8 mouse cellular contexts compared by ENCODE assay signal in the genomic region with DNA sequence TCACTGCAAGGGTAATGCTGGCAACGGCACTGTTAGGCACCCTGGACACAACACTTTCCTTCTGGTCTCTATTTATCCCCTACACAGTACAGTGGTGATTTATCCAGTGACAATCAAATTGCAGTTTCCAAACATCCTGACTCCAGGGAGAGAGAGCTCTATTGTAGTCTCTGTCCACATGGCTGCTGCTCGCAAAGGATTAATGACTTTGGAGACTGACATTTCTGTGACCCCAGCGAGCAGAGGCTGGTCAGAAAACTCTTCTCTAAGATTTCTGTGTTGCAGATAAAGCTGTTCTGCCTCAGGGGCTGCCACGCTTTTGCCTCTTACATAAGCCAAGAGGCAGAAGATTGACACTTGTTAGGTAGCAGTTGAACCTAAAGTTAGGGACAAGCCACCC.
DNase-seq lines count a peak whose midpoint lies in the region; TF ChIP-seq lines count a peak whose summit lies in the region.

No protein-coding gene starts in this region.

- TF ChIP-seq POLR2A in brain, embryonic 14.5 days (IDR thresholded peaks at IDR 0.05; ENCODE audit: borderline replicate concordance, extremely low read depth, insufficient read depth, insufficient read length, poor library complexity, severe bottlenecking) = no peak
- TF ChIP-seq POLR2A in lung, adult 2 months (IDR thresholded peaks at IDR 0.05; ENCODE audit: borderline replicate concordance, extremely low read depth, low read depth, low read length) = no peak

- no peak overlapping the region for H3K4me3 ChIP-seq in heart, embryonic 10.5 days
- H3K4me3 ChIP-seq in lung, adult 2 months (replicated peaks; ENCODE audit: extremely low read depth, low read depth, low read length) = no peak overlapping the region

- peak overlapping the region; percentile 69 for H3K27ac ChIP-seq in heart, embryonic 10.5 days

- no peaks in the 10 kb centered on the region for H3K27me3 ChIP-seq in heart, embryonic 10.5 days (ENCODE audit: insufficient read depth, poor library complexity, severe bottlenecking)

- DNase-seq in heart, embryonic 10.5 days (ENCODE audit: low spot score) = peak; percentile 46
- no peak for DNase-seq in heart, adult 18-20 months
- peak; percentile 26 for DNase-seq in brain, embryonic 14.5 days (ENCODE audit: low read depth)
- peak; percentile 5 for DNase-seq in lung, adult 2 months
- peak; percentile 55 for DNase-seq in neural tube, embryonic 10.5 days (ENCODE audit: extremely low spot score, low spot score)
- DNase-seq in layer of hippocampus, adult 9-10 months (ENCODE audit: low spot score) = no peak
- no peak for DNase-seq in ovary, postnatal 36 days (ENCODE audit: low spot score)
- DNase-seq in heart, postnatal 25 days (ENCODE audit: low spot score) = no peak

- H3K4me1 ChIP-seq in heart, embryonic 10.5 days = peaks cover 23% of the 10 kb centered on the region
- H3K4me1 ChIP-seq in lung, adult 2 months (ENCODE audit: control insufficient read depth, insufficient read depth, low read length) = peaks cover 14% of the 10 kb centered on the region

- 24% methylated on average over 4 of the region's 4 CpGs for WGBS in heart, embryonic 10.5 days
- 33% methylated on average over 4 of the region's 4 CpGs for WGBS in lung, adult 2 months

- H3K36me3 ChIP-seq in heart, embryonic 10.5 days = no peaks in the 10 kb centered on the region

- intact Hi-C loops in heart, postnatal 25 days (cut with DNase I) = no loop called here

- no peaks in the 10 kb centered on the region for H3K9me3 ChIP-seq in heart, embryonic 10.5 days

- TF ChIP-seq CTCF in brain, embryonic 14.5 days (IDR thresholded peaks at IDR 0.05; ENCODE audit: borderline replicate concordance, extremely low read depth, insufficient read depth, insufficient read length) = no peak
- TF ChIP-seq CTCF in lung, adult 2 months (IDR thresholded peaks at IDR 0.05; ENCODE audit: insufficient read depth, low read length) = no peak

Comparison
In these comparisons a context has a peak if more than half of its experiments do, and no peak if none do; other contexts are left out.
1. DNase-seq: peak in heart, embryonic 10.5 days (single experiment), brain, embryonic 14.5 days (single experiment), lung, adult 2 months (single experiment) and neural tube, embryonic 10.5 days (single experiment); none in heart, adult 18-20 months (0 of 2), layer of hippocampus, adult 9-10 months (single experiment), ovary, postnatal 36 days (single experiment) and heart, postnatal 25 days (single experiment).